Mouse (Mus musculus): ENCODE results near the gene Mycl. TPM values are rescaled to one million over a fixed set of nuclear protein-coding genes. Genes with fewer than 3 reads are reported as not detected.
"Not testable (repeated sequence)": the region's sequence is repeated elsewhere in the genome, so short reads cannot be mapped to it uniquely, and the experiment has no call there.

The Mycl gene
- total RNA-seq, 2 experiments from 2014 or later, result 11.0 to 14.2 TPM

DNA sequence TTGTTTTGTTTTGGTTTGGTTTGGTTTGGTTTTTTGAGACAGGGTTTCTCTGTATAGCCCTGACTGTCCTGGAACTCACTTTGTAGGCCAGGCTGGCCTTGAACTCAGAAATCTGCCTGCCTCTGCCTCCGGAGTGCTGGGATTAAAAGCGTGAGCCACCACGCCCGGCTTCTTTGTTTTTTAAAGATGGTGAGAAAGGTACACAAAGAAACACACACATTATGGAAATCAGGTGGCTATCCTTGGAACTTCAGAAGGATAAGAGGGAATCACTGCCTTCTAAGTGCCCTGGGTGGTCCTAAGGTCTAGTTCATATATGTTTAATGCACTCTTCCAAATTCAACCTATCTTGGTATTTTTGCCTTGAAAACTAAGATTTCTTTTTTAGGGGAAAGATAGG is 17.0 kb downstream of the Mycl start:
- DNase-seq (ENCODE audit: low spot score in 2 of 2); intact Hi-C loops (cut with DNase I): not testable (repeated sequence)

- peak in 1 of 2 experiments; percentile 21 for DNase-seq (ENCODE audit: low spot score in 2 of 2)
- intact Hi-C loops (cut with DNase I), result no loop called here
Measured at GRCm38 (mm10) chr4:123013346-123013945, 18.0 kb downstream of the Mycl start.

- intact Hi-C loops (cut with DNase I), result no loop called here
- DNase-seq (ENCODE audit: low spot score in 2 of 2), result peak; percentile 69 to 91
Measured at GRCm38 (mm10) chr4:123013949-123014406, 18.5 kb downstream of the Mycl start.

DNA sequence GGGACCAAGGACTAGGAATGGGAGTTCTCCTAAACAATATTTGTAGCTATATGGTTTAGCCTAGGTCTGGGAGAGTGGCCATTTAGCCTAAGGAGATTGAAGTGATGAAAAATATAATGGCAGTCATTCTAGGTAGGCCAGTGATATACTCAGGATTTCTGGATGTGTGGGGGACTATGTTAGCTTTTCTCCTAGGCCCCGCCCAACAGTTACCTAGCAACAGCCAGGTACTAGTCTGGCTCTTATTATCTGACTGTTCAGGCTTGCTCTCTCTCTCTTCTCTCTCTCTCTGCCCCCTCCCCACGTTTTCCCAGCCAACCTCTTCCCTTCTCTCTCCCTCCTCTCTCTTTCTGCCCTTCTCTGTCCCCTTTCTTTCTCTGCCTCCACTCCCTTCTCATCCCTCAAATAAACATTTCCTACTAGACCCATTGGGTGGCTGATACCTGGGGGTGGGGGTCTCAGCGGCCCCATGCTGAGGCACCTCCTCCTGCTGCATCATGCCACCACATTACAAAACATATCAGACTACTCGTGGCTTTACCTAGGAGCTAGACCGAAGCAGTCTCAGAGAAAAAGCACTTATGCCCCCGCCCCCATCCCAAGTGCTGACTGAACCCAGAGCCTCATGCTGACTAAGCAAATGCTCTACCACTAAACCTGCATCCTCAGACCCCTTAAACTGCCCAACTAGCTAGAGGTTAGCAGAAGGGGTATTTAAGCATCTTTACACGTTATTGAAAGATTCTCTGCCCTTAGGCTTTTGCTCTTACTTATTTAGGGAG is 19.2 kb downstream of the Mycl start:
- intact Hi-C loops (cut with DNase I), result no loop called here

DNA sequence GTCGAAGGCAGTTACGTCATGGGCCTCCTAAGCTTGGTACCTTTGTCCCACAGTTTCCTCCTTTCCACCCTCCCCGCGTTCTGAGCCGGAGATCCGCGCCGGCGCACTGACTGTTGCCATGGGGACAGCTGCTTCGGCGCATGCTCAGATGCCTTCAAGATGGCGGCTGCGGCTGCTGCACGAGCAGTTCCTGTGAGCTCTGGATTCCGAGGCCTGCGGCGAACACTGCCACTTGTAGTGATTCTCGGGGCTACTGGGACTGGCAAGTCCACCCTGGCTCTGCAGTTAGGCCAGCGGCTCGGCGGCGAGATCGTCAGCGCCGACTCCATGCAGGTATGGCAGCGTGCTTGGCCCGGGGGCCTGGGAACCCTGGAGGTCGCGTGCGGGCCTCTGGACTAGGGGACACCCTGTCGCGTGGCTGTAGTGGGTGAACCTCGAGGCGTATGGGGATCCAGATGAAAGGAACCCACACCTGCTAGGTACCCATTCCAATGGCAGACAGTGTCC is 21.1 kb downstream of the Mycl start, which contains the start of gene Trit1:
TSS of gene Trit1 (plus strand) at position 147 of the 507 bp plus-strand sequence.
- intact Hi-C loops (cut with DNase I), result loop anchor here (2.0 kb wide), 1 partner anchor 20 kb away; no protein-coding TSS in a partner anchor
- DNase-seq (ENCODE audit: low spot score in 2 of 2), result peak; percentile 96

More for the DNA sequence above, 19.2 kb downstream of the Mycl start:
- no peak for DNase-seq (ENCODE audit: low spot score in 2 of 2)

GRCm38 (mm10) chr4:123021591-123021990 is 26.1 kb downstream of the Mycl start:
- intact Hi-C loops (cut with DNase I), result no loop called here

DNA sequence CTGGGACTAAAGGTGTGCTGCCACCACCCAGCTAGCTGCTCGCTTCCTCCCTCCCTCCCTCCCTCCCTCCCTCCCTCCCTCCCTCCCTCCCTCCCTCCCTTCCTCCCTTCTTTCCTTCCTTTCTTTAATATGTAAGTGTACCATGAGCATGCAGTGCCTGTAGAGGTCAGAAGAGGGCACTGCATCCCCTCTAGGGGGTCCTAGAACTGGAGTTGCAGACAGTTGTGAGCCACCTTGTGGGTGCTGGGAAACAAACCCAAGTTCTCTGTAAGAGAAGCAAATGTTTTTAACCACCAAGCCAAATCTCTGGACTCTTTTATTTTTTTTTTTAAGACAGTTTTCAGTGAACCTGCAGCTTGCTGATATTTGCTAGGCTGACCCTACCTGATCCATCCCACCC is 27.4 kb downstream of the Mycl start:
- no peak for DNase-seq (ENCODE audit: low spot score in 2 of 2)
- intact Hi-C loops (cut with DNase I), result no loop called here

More at GRCm38 (mm10) chr4:123021591-123021990, 26.1 kb downstream of the Mycl start:
- no peak for DNase-seq (ENCODE audit: low spot score in 2 of 2)

- no peak for DNase-seq (ENCODE audit: low spot score in 2 of 2)
Measured at GRCm38 (mm10) chr4:123025418-123025817, 30.0 kb downstream of the Mycl start.

DNA sequence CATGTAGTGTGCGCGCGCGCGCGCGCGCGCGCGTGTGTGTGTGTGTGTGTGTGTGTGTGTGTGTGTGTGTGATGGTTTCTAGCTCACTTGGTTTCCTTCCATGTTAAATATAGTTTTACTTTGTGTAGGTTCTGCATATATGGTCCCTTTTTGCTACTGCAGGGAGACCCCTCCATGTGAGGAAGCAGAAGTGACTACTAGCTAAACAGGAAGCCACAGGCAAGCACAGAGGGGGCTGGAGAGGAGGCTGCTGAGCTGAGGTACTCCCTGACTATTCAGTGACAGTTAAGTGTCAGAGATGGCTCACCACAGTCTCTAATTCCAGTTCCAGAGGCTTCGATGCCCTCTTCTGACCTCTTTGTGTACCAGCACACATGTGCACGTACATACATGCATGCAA is 30.7 kb downstream of the Mycl start:
- intact Hi-C loops (cut with DNase I), result no loop called here
- DNase-seq (ENCODE audit: low spot score in 2 of 2), result peak in 1 of 2 experiments; percentile 40

More at GRCm38 (mm10) chr4:123025418-123025817, 30.0 kb downstream of the Mycl start:
- intact Hi-C loops (cut with DNase I), result no loop called here

DNA sequence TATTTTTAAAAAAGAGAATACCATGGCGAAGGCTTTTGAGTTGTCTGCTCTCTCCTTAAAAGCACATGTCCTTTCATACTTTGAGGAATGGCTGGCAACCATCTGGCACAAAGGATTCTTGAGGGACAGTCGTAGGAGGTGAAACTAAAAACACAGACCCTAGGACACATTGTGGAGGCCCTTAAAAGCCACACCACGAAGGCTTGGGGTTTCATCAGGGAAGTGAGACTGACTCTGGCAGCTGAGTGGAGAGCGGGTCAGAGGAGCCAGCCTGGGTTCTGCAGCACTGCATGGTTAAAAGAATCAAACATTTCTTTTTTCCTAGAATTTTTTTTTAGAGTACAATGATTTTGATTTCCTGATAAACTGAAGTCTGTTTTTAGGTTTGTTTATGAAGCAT is 31.1 kb downstream of the Mycl start:
- peak in 1 of 2 experiments; percentile 28 for DNase-seq (ENCODE audit: low spot score in 2 of 2)
- intact Hi-C loops (cut with DNase I), result no loop called here

- intact Hi-C loops (cut with DNase I), result no loop called here
- no peak for DNase-seq (ENCODE audit: low spot score in 2 of 2)
Measured at GRCm38 (mm10) chr4:123034841-123035240, 39.4 kb downstream of the Mycl start.

DNA sequence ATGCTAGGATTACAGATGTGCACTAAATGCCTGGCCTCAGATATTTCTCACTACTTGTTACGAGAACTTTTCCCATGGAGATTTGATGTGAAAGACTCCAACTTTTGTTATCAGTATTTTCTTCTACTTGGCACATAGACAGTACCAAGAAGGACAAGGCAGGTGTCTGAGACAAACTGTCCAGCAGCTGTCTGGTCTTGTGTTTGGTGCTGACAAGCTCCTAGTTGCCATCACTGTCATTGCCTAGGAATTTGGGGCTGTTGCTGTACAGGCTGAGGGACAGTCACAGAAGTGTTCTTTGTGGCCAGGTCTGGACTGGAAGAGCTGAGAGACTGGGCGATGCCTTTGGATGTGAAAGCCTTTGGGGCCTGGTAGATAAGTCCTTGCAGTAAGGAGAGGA is 40.2 kb downstream of the Mycl start:
- intact Hi-C loops (cut with DNase I), result no loop called here
- no peak for DNase-seq (ENCODE audit: low spot score in 2 of 2)

DNA sequence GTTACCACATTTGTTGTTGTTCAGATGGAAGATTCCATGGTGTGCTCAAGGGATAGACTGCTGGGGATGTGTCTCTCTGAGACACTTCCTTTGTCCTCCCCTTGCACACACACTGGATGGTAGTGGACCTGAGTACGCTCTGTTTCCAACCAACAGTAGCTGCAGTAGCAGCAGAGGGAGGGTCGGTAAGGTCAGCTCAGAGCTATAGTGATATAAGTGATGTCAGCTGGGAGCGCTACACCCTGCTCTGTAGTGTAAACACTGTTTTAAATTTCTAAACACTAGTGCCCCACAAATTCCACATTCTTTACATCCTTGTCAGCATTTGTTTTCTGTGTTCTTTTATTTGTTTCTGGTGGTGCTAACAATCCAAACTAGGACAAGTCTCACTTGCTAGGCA is 41.3 kb downstream of the Mycl start:
- no peak for DNase-seq (ENCODE audit: low spot score in 2 of 2)
- intact Hi-C loops (cut with DNase I), result no loop called here

DNA sequence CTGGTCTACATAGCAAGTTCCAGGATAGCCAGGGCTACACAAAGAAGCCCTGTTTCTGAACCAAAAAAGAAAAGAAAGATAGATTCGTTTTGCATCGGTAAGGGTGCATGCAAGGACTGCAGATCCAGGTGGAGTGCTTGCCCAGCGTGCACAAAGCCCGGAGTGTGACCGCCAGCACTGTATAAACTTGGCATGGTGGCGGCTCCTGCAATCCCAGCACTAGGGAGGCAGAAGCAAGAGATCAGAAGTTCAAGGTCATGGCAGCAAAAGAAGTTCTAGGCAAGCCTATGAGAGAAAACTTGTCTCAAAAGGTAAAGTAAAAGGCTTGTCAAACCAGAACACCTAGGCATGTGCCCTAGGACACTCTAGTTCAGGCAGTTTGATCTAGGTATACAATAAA is 45.7 kb downstream of the Mycl start:
- DNase-seq (ENCODE audit: low spot score in 2 of 2), result no peak
- intact Hi-C loops (cut with DNase I), result no loop called here

DNA sequence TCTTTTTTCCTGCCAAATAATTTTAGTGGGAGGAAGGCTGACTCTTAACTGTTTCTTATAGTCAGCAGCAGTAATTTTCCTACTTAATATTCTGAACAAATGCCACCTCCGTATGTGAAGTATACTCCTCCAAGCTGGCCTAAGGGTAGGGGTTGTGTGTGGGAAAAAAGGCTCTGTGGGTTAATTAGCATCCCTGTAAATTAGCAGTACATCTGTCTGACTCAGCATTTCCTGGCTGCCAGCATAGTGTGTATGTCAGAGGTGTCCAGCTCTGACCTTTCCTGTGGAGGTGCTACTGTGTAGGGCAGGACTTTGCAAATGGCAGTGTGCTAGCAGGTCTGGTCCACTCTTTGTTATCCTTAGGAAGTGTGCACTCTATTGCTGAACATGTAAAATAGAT is 48.4 kb downstream of the Mycl start:
- intact Hi-C loops (cut with DNase I), result no loop called here
- no peak for DNase-seq (ENCODE audit: low spot score in 2 of 2)

- DNase-seq (ENCODE audit: low spot score in 2 of 2), result no peak
- intact Hi-C loops (cut with DNase I), result no loop called here
Measured at GRCm38 (mm10) chr4:123044842-123045241, 49.4 kb downstream of the Mycl start.

DNA sequence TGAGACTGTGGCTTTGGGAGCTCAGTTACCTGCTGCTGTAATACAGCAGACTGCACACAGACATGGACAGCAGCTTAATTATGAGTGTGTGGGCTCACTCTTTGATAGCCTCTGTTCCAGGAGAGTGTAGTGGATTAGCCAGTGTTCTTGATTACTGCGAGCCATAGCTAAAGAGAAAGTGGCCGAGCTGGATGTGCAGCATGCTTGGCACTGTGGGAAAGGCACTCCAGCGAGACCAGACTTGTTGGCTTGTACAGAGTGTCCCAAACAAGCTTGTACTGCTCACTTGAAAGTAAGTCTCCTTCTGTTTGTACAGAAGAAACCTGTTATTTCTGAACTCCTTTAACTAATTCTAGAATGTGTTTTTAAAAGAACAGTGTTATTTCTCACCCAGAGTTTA is 50.8 kb downstream of the Mycl start:
- no peak for DNase-seq (ENCODE audit: low spot score in 2 of 2)
- intact Hi-C loops (cut with DNase I), result no loop called here

DNA sequence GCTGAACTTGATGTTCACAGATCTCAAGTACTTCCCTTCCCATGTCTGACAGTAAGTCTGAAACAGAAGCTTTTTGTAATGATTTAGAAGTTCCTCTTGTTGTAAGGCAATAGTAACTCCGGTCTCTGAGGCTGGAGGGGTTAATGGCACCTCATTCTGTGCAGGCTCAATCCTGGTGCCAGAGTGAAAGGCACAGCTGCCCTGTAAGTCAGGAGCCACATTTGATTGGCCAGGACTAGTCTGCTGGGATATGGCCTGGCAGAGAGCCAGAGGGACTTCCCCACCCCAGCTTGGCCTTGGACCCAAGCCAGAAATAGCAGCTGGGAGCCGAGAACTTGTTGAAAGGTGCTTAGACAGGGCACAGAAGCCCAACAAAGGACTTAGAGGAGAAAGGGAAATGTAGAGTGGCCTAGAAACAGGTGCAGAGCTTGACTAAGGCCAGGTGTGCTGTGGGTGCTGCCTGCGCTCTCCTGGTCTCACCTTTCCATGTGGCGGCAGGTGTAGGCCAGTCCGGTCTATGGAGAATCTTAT is 55.3 kb downstream of the Mycl start:
- intact Hi-C loops (cut with DNase I), result no loop called here
- DNase-seq (ENCODE audit: low spot score in 2 of 2), result peak; percentile 73

All from left cerebral cortex, postnatal 25 days (tissue).